Mouse (Mus musculus): ENCODE measurements around the gene Nup133.

GRCm38 (mm10) chr8:123859648-123860259 is 89.3 kb downstream of the Nup133 start, which contains the start of gene Ccsap:
- no peak for TF ChIP-seq ZKSCAN1 (IDR thresholded peaks at IDR 0.05; ENCODE audit: low read depth, low read length)
- TF ChIP-seq POLR2A (IDR thresholded peaks at IDR 0.05; ENCODE audit: control insufficient read depth in 1 of 2, insufficient read depth in 1 of 2, low read depth in 1 of 2, low read length in 2 of 2, poor library complexity in 1 of 2), result no peak
- no peak for TF ChIP-seq NRF1 (IDR thresholded peaks at IDR 0.05; ENCODE audit: insufficient read depth, low read depth, low read length, poor library complexity, severe bottlenecking)
- no peak for TF ChIP-seq CTCF (IDR thresholded peaks at IDR 0.05 in 2 of 3, conservative IDR thresholded peaks at IDR 0.05 in 1 of 3; ENCODE audit: control insufficient read depth in 1 of 3, insufficient read depth in 1 of 3, low read depth in 2 of 3, low read length in 3 of 3, poor library complexity in 1 of 3, severe bottlenecking in 1 of 3)
- TF ChIP-seq MAX (IDR thresholded peaks at IDR 0.05; ENCODE audit: low read length), result no peak
- TF ChIP-seq GATA1 (IDR thresholded peaks at IDR 0.05; ENCODE audit: low read depth, low read length), result no peak
